Mouse (Mus musculus): ENCODE measurements around the gene Bmp3. TPM values are rescaled to one million over a fixed set of nuclear protein-coding genes. Genes with fewer than 3 reads are reported as not detected.

Bmp3 gene
- polyA plus RNA-seq, 1 experiment from 2014 or later: 1.1 TPM

- Histone ChIP-seq H3K36me3 (replicated peaks) (no peaks in the 10 kb centered on the region), H3K27me3 (replicated peaks; ENCODE audit: low read depth, poor library complexity, severe bottlenecking) (peaks cover 73% of the 10 kb centered on the region), H3K27ac (replicated peaks) (no peak overlapping the region), H3K4me3 (peak overlapping the region; percentile 69), H3K9me3 (no peaks in the 10 kb centered on the region), H3K4me1 (peaks cover 30% of the 10 kb centered on the region)
- no peak for DNase-seq (ENCODE audit: low spot score)
- WGBS: 11% methylated on average over 12 of the region's 12 CpGs
These were observed 1.5 kb downstream of the Bmp3 start for GRCm38 (mm10) chr5:98855741-98856140.

GRCm38 (mm10) chr5:98856356-98856755, 2.1 kb downstream of the Bmp3 start:
- DNase-seq (ENCODE audit: low spot score): no peak

GRCm38 (mm10) chr5:98863891-98864290, 9.7 kb downstream of the Bmp3 start:
- H3K4me3 ChIP-seq: no peak overlapping the region
- WGBS: 6% methylated on average over 6 of the region's 6 CpGs
- no peaks in the 10 kb centered on the region for H3K9me3 ChIP-seq
- DNase-seq (ENCODE audit: low spot score): no peak
- peaks cover 24% of the 10 kb centered on the region; the same call in 1 of the 2 replicates for H3K27me3 ChIP-seq (replicated peaks; ENCODE audit: low read depth, poor library complexity, severe bottlenecking)
- 0 out of 2 replicates have a peak, but pooled peaks cover 3% of the 10 kb centered on the region for H3K4me1 ChIP-seq
- no peak overlapping the region for H3K27ac ChIP-seq (replicated peaks)
- no peaks in the 10 kb centered on the region for H3K36me3 ChIP-seq (replicated peaks)

More at GRCm38 (mm10) chr5:98856356-98856755, 2.1 kb downstream of the Bmp3 start:
- Histone ChIP-seq H3K27ac (replicated peaks) (no peak overlapping the region), H3K27me3 (replicated peaks; ENCODE audit: low read depth, poor library complexity, severe bottlenecking) (peaks cover 78% of the 10 kb centered on the region), H3K9me3 (no peaks in the 10 kb centered on the region), H3K4me1 (peaks cover 30% of the 10 kb centered on the region), H3K4me3 (no peak overlapping the region), H3K36me3 (replicated peaks) (no peaks in the 10 kb centered on the region)
- WGBS: 64% methylated on average over 7 of the region's 7 CpGs

- WGBS: 92% methylated on average over 5 of the region's 5 CpGs
- H3K4me1 ChIP-seq: 0 out of 2 replicates have a peak, but pooled peaks cover 3% of the 10 kb centered on the region
- H3K9me3 ChIP-seq: no peaks in the 10 kb centered on the region
- DNase-seq (ENCODE audit: low spot score): no peak
- no peaks in the 10 kb centered on the region for H3K36me3 ChIP-seq (replicated peaks)
- no peak overlapping the region for H3K4me3 ChIP-seq
- no peak overlapping the region for H3K27ac ChIP-seq (replicated peaks)
- peaks cover 24% of the 10 kb centered on the region; the same call in 1 of the 2 replicates for H3K27me3 ChIP-seq (replicated peaks; ENCODE audit: low read depth, poor library complexity, severe bottlenecking)
These were observed 10.9 kb downstream of the Bmp3 start for GRCm38 (mm10) chr5:98865146-98865545.

GRCm38 (mm10) chr5:98876056-98876455, 21.8 kb downstream of the Bmp3 start:
- WGBS: 27% methylated on average over 5 of the region's 5 CpGs
- Histone ChIP-seq H3K27ac (replicated peaks) (no peak overlapping the region), H3K36me3 (replicated peaks) (no peaks in the 10 kb centered on the region), H3K27me3 (replicated peaks; ENCODE audit: low read depth, poor library complexity, severe bottlenecking) (no peaks in the 10 kb centered on the region), H3K9me3 (no peaks in the 10 kb centered on the region), H3K4me1 (peaks cover 18% of the 10 kb centered on the region), H3K4me3 (no peak overlapping the region)
- DNase-seq (ENCODE audit: low spot score): peak; percentile 48

- H3K9me3 ChIP-seq: no peaks in the 10 kb centered on the region
These were observed 24.7 kb downstream of the Bmp3 start for GRCm38 (mm10) chr5:98878891-98879290.

GRCm38 (mm10) chr5:98882096-98882495, 27.9 kb downstream of the Bmp3 start:
- Histone ChIP-seq H3K36me3 (replicated peaks) (no peaks in the 10 kb centered on the region), H3K27me3 (replicated peaks; ENCODE audit: low read depth, poor library complexity, severe bottlenecking) (no peaks in the 10 kb centered on the region), H3K4me3 (no peak overlapping the region), H3K27ac (replicated peaks) (no peak overlapping the region), H3K4me1 (peaks cover under 1% of the 10 kb centered on the region; the same call in 1 of the 2 replicates), H3K9me3 (no peaks in the 10 kb centered on the region)
- DNase-seq (ENCODE audit: low spot score): no peak
- WGBS: 52% methylated on average over 3 of the region's 3 CpGs

More at GRCm38 (mm10) chr5:98878891-98879290, 24.7 kb downstream of the Bmp3 start:
- H3K4me3 ChIP-seq: no peak overlapping the region
- peak; percentile 69 for DNase-seq (ENCODE audit: low spot score)
- H3K27me3 ChIP-seq (replicated peaks; ENCODE audit: low read depth, poor library complexity, severe bottlenecking): no peaks in the 10 kb centered on the region
- peaks cover 18% of the 10 kb centered on the region for H3K4me1 ChIP-seq
- H3K27ac ChIP-seq (replicated peaks): no peak overlapping the region
- H3K36me3 ChIP-seq (replicated peaks): no peaks in the 10 kb centered on the region

GRCm38 (mm10) chr5:98890544-98891050, 36.4 kb downstream of the Bmp3 start:
- Histone ChIP-seq H3K36me3 (replicated peaks) (no peaks in the 10 kb centered on the region), H3K4me1 (no peaks in the 10 kb centered on the region), H3K27ac (replicated peaks) (no peak overlapping the region), H3K4me3 (no peak overlapping the region), H3K27me3 (replicated peaks; ENCODE audit: low read depth, poor library complexity, severe bottlenecking) (no peaks in the 10 kb centered on the region), H3K9me3 (no peaks in the 10 kb centered on the region)
- WGBS: 80% methylated on average over 2 of the region's 2 CpGs
- no peak for DNase-seq (ENCODE audit: low spot score)

- Histone ChIP-seq H3K4me1 (no peaks in the 10 kb centered on the region), H3K9me3 (no peaks in the 10 kb centered on the region), H3K36me3 (replicated peaks) (no peaks in the 10 kb centered on the region), H3K27me3 (replicated peaks; ENCODE audit: low read depth, poor library complexity, severe bottlenecking) (no peaks in the 10 kb centered on the region), H3K27ac (replicated peaks) (no peak overlapping the region), H3K4me3 (no peak overlapping the region)
- no peak for DNase-seq (ENCODE audit: low spot score)
- 89% methylated on average over 3 of the region's 3 CpGs for WGBS
These were observed 40.1 kb downstream of the Bmp3 start for GRCm38 (mm10) chr5:98894281-98894680.

- Histone ChIP-seq H3K4me3 (no peak overlapping the region), H3K4me1 (no peaks in the 10 kb centered on the region), H3K27ac (replicated peaks) (no peak overlapping the region), H3K9me3 (no peaks in the 10 kb centered on the region), H3K27me3 (replicated peaks; ENCODE audit: low read depth, poor library complexity, severe bottlenecking) (no peaks in the 10 kb centered on the region), H3K36me3 (replicated peaks) (no peaks in the 10 kb centered on the region)
- no peak for DNase-seq (ENCODE audit: low spot score)
These were observed 43.7 kb downstream of the Bmp3 start for GRCm38 (mm10) chr5:98897946-98898345.

GRCm38 (mm10) chr5:98900926-98901325, 46.7 kb downstream of the Bmp3 start:
- Histone ChIP-seq H3K4me3 (no peak overlapping the region), H3K4me1 (no peaks in the 10 kb centered on the region), H3K36me3 (replicated peaks) (no peaks in the 10 kb centered on the region), H3K27me3 (replicated peaks; ENCODE audit: low read depth, poor library complexity, severe bottlenecking) (no peaks in the 10 kb centered on the region), H3K9me3 (peaks cover under 1% of the 10 kb centered on the region; the same call in 1 of the 2 replicates), H3K27ac (replicated peaks) (no peak overlapping the region)
- DNase-seq (ENCODE audit: low spot score): no peak
- 85% methylated on average over 5 of the region's 5 CpGs for WGBS

- no peak overlapping the region for H3K4me3 ChIP-seq
- no peaks in the 10 kb centered on the region for H3K36me3 ChIP-seq (replicated peaks)
- H3K27me3 ChIP-seq (replicated peaks; ENCODE audit: low read depth, poor library complexity, severe bottlenecking): no peaks in the 10 kb centered on the region
- peaks cover 8% of the 10 kb centered on the region; the same call in 1 of the 2 replicates for H3K9me3 ChIP-seq
- H3K27ac ChIP-seq (replicated peaks): no peak overlapping the region
- WGBS: 73% methylated on average over 4 of the region's 4 CpGs
- H3K4me1 ChIP-seq: no peaks in the 10 kb centered on the region
- DNase-seq (ENCODE audit: low spot score): no peak
These were observed 48.1 kb downstream of the Bmp3 start for GRCm38 (mm10) chr5:98902339-98902738.

- no peaks in the 10 kb centered on the region for H3K36me3 ChIP-seq (replicated peaks)
- no peak overlapping the region for H3K27ac ChIP-seq (replicated peaks)
- 94% methylated on average over 5 of the region's 5 CpGs for WGBS
- no peaks in the 10 kb centered on the region for H3K4me1 ChIP-seq
- no peak overlapping the region for H3K4me3 ChIP-seq
- H3K27me3 ChIP-seq (replicated peaks; ENCODE audit: low read depth, poor library complexity, severe bottlenecking): no peaks in the 10 kb centered on the region
- H3K9me3 ChIP-seq: no peaks in the 10 kb centered on the region
- DNase-seq (ENCODE audit: low spot score): no peak
These were observed 64.5 kb downstream of the Bmp3 start for GRCm38 (mm10) chr5:98918716-98919115.

Measured in embryonic facial prominence, embryonic 10.5 days (tissue).